Mouse (Mus musculus): ENCODE measurements around the gene Gabarapl2. TPM values are rescaled to one million over a fixed set of nuclear protein-coding genes. Genes with fewer than 3 reads are reported as not detected.
A peak's percentile ranks its signal among the peaks of the same experiment; 100 is the strongest.
"Not testable (repeated sequence)": the region's sequence is repeated elsewhere in the genome, so short reads cannot be mapped to it uniquely, and the experiment has no call there.

The Gabarapl2 gene
- polyA plus RNA-seq, 1 experiment from 2014 or later: 492 TPM

- WGBS: 81% methylated on average over 2 of the region's 2 CpGs
- peaks cover 22% of the 10 kb centered on the region for H3K36me3 ChIP-seq
- no peak for ATAC-seq (ENCODE audit: low FRiP score)
- H3K27me3 ChIP-seq: no peaks in the 10 kb centered on the region
- H3K4me1 ChIP-seq (replicated peaks): no peaks in the 10 kb centered on the region
- H3K9me3 ChIP-seq: no peaks in the 10 kb centered on the region
- no peak overlapping the region for H3K27ac ChIP-seq
- H3K4me3 ChIP-seq: no peak overlapping the region
- no peak overlapping the region for H3K9ac ChIP-seq
- H3K4me2 ChIP-seq: no peak overlapping the region
Observed at GRCm38 (mm10) chr8:111919663-111920062, 20.8 kb upstream of the Gabarapl2 start.

GRCm38 (mm10) chr8:111920971-111921370 lies 19.5 kb upstream of the Gabarapl2 start:
- ATAC-seq (ENCODE audit: low FRiP score): no peak
- no peak overlapping the region for H3K4me3 ChIP-seq
- no peak overlapping the region for H3K9ac ChIP-seq
- no peak overlapping the region for H3K27ac ChIP-seq
- no peaks in the 10 kb centered on the region for H3K4me1 ChIP-seq (replicated peaks)
- H3K4me2 ChIP-seq: no peak overlapping the region
- WGBS: 87% methylated on average over 4 of the region's 4 CpGs
- H3K27me3 ChIP-seq: no peaks in the 10 kb centered on the region
- H3K36me3 ChIP-seq: peaks cover 22% of the 10 kb centered on the region
- H3K9me3 ChIP-seq: no peaks in the 10 kb centered on the region

GRCm38 (mm10) chr8:111923383-111923804 lies 17.1 kb upstream of the Gabarapl2 start:
- Histone ChIP-seq H3K9ac (no peak overlapping the region), H3K27me3 (no peaks in the 10 kb centered on the region), H3K4me3 (no peak overlapping the region), H3K27ac (no peak overlapping the region), H3K4me2 (no peak overlapping the region), H3K9me3 (no peaks in the 10 kb centered on the region), H3K4me1 (replicated peaks) (no peaks in the 10 kb centered on the region), H3K36me3 (peaks cover 6% of the 10 kb centered on the region)
- ATAC-seq (ENCODE audit: low FRiP score): no peak
- 33% methylated on average over 10 of the region's 10 CpGs for WGBS

GRCm38 (mm10) chr8:111924976-111925375 lies 15.5 kb upstream of the Gabarapl2 start:
- no peaks in the 10 kb centered on the region for H3K4me1 ChIP-seq (replicated peaks)
- H3K9me3 ChIP-seq: no peaks in the 10 kb centered on the region
- no peaks in the 10 kb centered on the region for H3K27me3 ChIP-seq
- no peak for ATAC-seq (ENCODE audit: low FRiP score)
- no peak overlapping the region for H3K4me3 ChIP-seq
- 90% methylated on average over 7 of the region's 7 CpGs for WGBS
- no peak overlapping the region for H3K27ac ChIP-seq
- no peak overlapping the region for H3K9ac ChIP-seq
- 0 out of 2 replicates have a peak, but pooled peaks cover 3% of the 10 kb centered on the region for H3K36me3 ChIP-seq
- no peak overlapping the region for H3K4me2 ChIP-seq

GRCm38 (mm10) chr8:111929648-111930344 lies 10.7 kb upstream of the Gabarapl2 start:
- ATAC-seq (ENCODE audit: low FRiP score): no peak
- H3K9me3 ChIP-seq: no peaks in the 10 kb centered on the region
- WGBS: 79% methylated on average over 8 of the region's 8 CpGs

GRCm38 (mm10) chr8:111931721-111932120 lies 8.8 kb upstream of the Gabarapl2 start:
- Histone ChIP-seq H3K27ac (no peak overlapping the region), H3K27me3 (no peaks in the 10 kb centered on the region), H3K4me2 (no peak overlapping the region), H3K4me1 (replicated peaks) (peaks cover 21% of the 10 kb centered on the region), H3K9ac (no peak overlapping the region), H3K4me3 (no peak overlapping the region), H3K36me3 (0 out of 2 replicates have a peak, but pooled peaks cover 3% of the 10 kb centered on the region), H3K9me3 (no peaks in the 10 kb centered on the region)
- no peak for ATAC-seq (ENCODE audit: low FRiP score)
- WGBS: 83% methylated on average over 16 of the region's 16 CpGs

More at GRCm38 (mm10) chr8:111929648-111930344, 10.7 kb upstream of the Gabarapl2 start:
- Histone ChIP-seq H3K9ac (no peak overlapping the region), H3K27me3 (no peaks in the 10 kb centered on the region), H3K4me3 (no peak overlapping the region), H3K36me3 (0 out of 2 replicates have a peak, but pooled peaks cover 3% of the 10 kb centered on the region), H3K4me1 (replicated peaks) (peaks cover 21% of the 10 kb centered on the region), H3K4me2 (no peak overlapping the region), H3K27ac (no peak overlapping the region)

- 32% methylated on average over 19 of the region's 19 CpGs for WGBS
- peak overlapping the region; percentile 90 for H3K4me2 ChIP-seq
- H3K9me3 ChIP-seq: no peaks in the 10 kb centered on the region
- peaks cover 21% of the 10 kb centered on the region for H3K4me1 ChIP-seq (replicated peaks)
- peak overlapping the region; percentile 95 for H3K27ac ChIP-seq
- no peak for ATAC-seq (ENCODE audit: low FRiP score)
- peak overlapping the region; percentile 82 for H3K9ac ChIP-seq
- H3K4me3 ChIP-seq: peak overlapping the region; percentile 67
- H3K27me3 ChIP-seq: no peaks in the 10 kb centered on the region
- H3K36me3 ChIP-seq: 0 out of 2 replicates have a peak, but pooled peaks cover 3% of the 10 kb centered on the region
Observed at GRCm38 (mm10) chr8:111932580-111933336, 7.7 kb upstream of the Gabarapl2 start.

- Histone ChIP-seq H3K9ac (peak within 1 kb of the TSS; percentile 82), H3K9me3 (no peaks in the 10 kb centered on the region), H3K4me1 (replicated peaks) (peaks cover 21% of the 10 kb centered on the region), H3K27me3 (no peaks in the 10 kb centered on the region), H3K4me3 (peak within 1 kb of the TSS; percentile 67), H3K4me2 (peak within 1 kb of the TSS; percentile 90), H3K36me3 (0 out of 2 replicates have a peak, but pooled peaks cover 3% of the 10 kb centered on the region), H3K27ac (peak within 1 kb of the TSS; percentile 95)
- under 1% methylated on average over 53 of the region's 53 CpGs for WGBS
- ATAC-seq (ENCODE audit: low FRiP score): peak; percentile 99
Observed at GRCm38 (mm10) chr8:111933348-111934076, 7.0 kb upstream of the Gabarapl2 start, which contains the start of gene Tmem231. TSS of gene Tmem231 (minus strand) at chr8:111933881.

- 0 out of 2 replicates have a peak, but pooled peaks cover 3% of the 10 kb centered on the region for H3K36me3 ChIP-seq
- H3K4me1 ChIP-seq (replicated peaks): peaks cover 21% of the 10 kb centered on the region
- no peak overlapping the region for H3K9ac ChIP-seq
- H3K4me2 ChIP-seq: peak overlapping the region; percentile 90
- H3K27me3 ChIP-seq: no peaks in the 10 kb centered on the region
- H3K4me3 ChIP-seq: no peak overlapping the region
- no peaks in the 10 kb centered on the region for H3K9me3 ChIP-seq
- ATAC-seq (ENCODE audit: low FRiP score): peak; percentile 26
- H3K27ac ChIP-seq: peak overlapping the region; percentile 95; the same call in 1 of the 2 replicates
- 96% methylated on average over 2 of the region's 2 CpGs for WGBS
Observed at GRCm38 (mm10) chr8:111934201-111934600, 6.3 kb upstream of the Gabarapl2 start.

- H3K27ac ChIP-seq: no peak overlapping the region
- peaks cover 34% of the 10 kb centered on the region for H3K4me1 ChIP-seq (replicated peaks)
- no peaks in the 10 kb centered on the region for H3K9me3 ChIP-seq
- peaks cover 2% of the 10 kb centered on the region for H3K36me3 ChIP-seq
- H3K9ac ChIP-seq: no peak overlapping the region
- H3K4me2 ChIP-seq: no peak overlapping the region
- H3K4me3 ChIP-seq: no peak overlapping the region
- no peak for ATAC-seq (ENCODE audit: low FRiP score)
- no peaks in the 10 kb centered on the region for H3K27me3 ChIP-seq
- WGBS: 79% methylated on average over 3 of the region's 3 CpGs
Observed at GRCm38 (mm10) chr8:111937184-111937583, 3.3 kb upstream of the Gabarapl2 start.

GRCm38 (mm10) chr8:111938076-111938985 lies 2.2 kb upstream of the Gabarapl2 start:
- not testable (repeated sequence) for H3K27me3 ChIP-seq; H3K4me2 ChIP-seq; H3K4me3 ChIP-seq; H3K27ac ChIP-seq; ATAC-seq (ENCODE audit: low FRiP score); H3K9me3 ChIP-seq; H3K9ac ChIP-seq
- H3K4me1 ChIP-seq (replicated peaks): peaks cover 26% of the 10 kb centered on the region
- H3K36me3 ChIP-seq: peaks cover 13% of the 10 kb centered on the region
- WGBS: 87% methylated on average over 9 of the region's 9 CpGs
